Mouse (Mus musculus): ENCODE measurements around the gene Kpna1. TPM values are rescaled to one million over a fixed set of nuclear protein-coding genes. Genes with fewer than 3 reads are reported as not detected.
A peak's percentile ranks its signal among the peaks of the same experiment; 100 is the strongest.
"Not testable (repeated sequence)": the region's sequence is repeated elsewhere in the genome, so short reads cannot be mapped to it uniquely, and the experiment has no call there.

The Kpna1 gene
- total RNA-seq, 1 experiment from 2014 or later: 69.0 TPM

- no peak for DNase-seq
These were observed 13.8 kb downstream of the Kpna1 start for GRCm38 (mm10) chr16:35992391-35992790.

- no peak for DNase-seq
These were observed 14.8 kb downstream of the Kpna1 start for GRCm38 (mm10) chr16:35993316-35993715.

- not testable (repeated sequence) for DNase-seq
These were observed 20.3 kb downstream of the Kpna1 start for GRCm38 (mm10) chr16:35998852-35999251.

- DNase-seq: no peak
These were observed 29.8 kb downstream of the Kpna1 start for GRCm38 (mm10) chr16:36008396-36008795.

GRCm38 (mm10) chr16:36016335-36016734 lies 37.8 kb downstream of the Kpna1 start:
- DNase-seq: no peak

GRCm38 (mm10) chr16:36028120-36028519 lies 49.6 kb downstream of the Kpna1 start:
- not testable (repeated sequence) for DNase-seq

GRCm38 (mm10) chr16:36040640-36041624 lies 62.4 kb downstream of the Kpna1 start, which contains the start of gene Wdr5b:
TSS of gene Wdr5b (plus strand) at chr16:36041190.
- peak; percentile 87 for DNase-seq

GRCm38 (mm10) chr16:36041625-36042020 lies 63.1 kb downstream of the Kpna1 start:
- no peak for DNase-seq

- no peak for DNase-seq
These were observed 64.5 kb downstream of the Kpna1 start for GRCm38 (mm10) chr16:36043073-36043472.

- DNase-seq: no peak
These were observed 65.4 kb downstream of the Kpna1 start for GRCm38 (mm10) chr16:36043964-36044363.

- no peak for DNase-seq
These were observed 69.0 kb downstream of the Kpna1 start for GRCm38 (mm10) chr16:36047538-36047937.

- DNase-seq: no peak
These were observed 72.9 kb downstream of the Kpna1 start for GRCm38 (mm10) chr16:36051491-36051890.

- no peak for DNase-seq
These were observed 75.2 kb downstream of the Kpna1 start for GRCm38 (mm10) chr16:36053524-36054275.

GRCm38 (mm10) chr16:36054920-36055319 lies 76.4 kb downstream of the Kpna1 start:
- DNase-seq: no peak

GRCm38 (mm10) chr16:36056416-36056815 lies 77.9 kb downstream of the Kpna1 start:
- peak; percentile 8 for DNase-seq

GRCm38 (mm10) chr16:36057933-36058475 lies 79.5 kb downstream of the Kpna1 start:
- no peak for DNase-seq

GRCm38 (mm10) chr16:36062534-36062933 lies 84.0 kb downstream of the Kpna1 start:
- DNase-seq: not testable (repeated sequence)

- no peak for DNase-seq
These were observed 84.8 kb downstream of the Kpna1 start for GRCm38 (mm10) chr16:36063315-36063714.

GRCm38 (mm10) chr16:36064904-36065303 lies 86.4 kb downstream of the Kpna1 start:
- DNase-seq: no peak

- no peak for DNase-seq
These were observed 89.1 kb downstream of the Kpna1 start for GRCm38 (mm10) chr16:36067694-36068093.

GRCm38 (mm10) chr16:36068356-36068755 lies 89.8 kb downstream of the Kpna1 start:
- DNase-seq: no peak

- no peak for DNase-seq
These were observed 91.4 kb downstream of the Kpna1 start for GRCm38 (mm10) chr16:36069819-36070575.

All from adrenal gland, postnatal 25 days (tissue).